Mouse (Mus musculus) heart, embryonic 10.5 days (tissue): Measurements from ENCODE around the gene Gls. TPM values are rescaled to one million over a fixed set of nuclear protein-coding genes. Genes with fewer than 3 reads are reported as not detected.
A peak's percentile ranks its signal among the peaks of the same experiment; 100 is the strongest.

Experiments used
- DNase-seq: peaks from one replicate; pipeline ENCODE4 v3.0.0-alpha.2; 2017; ENCODE audit warnings: low spot score
- H3K27ac ChIP-seq: fragments of 300-500 bp; sonication (generic); 2 replicates; pipeline ENCODE4 v1.5.1; 2016; ENCODE audit warnings: mild to moderate bottlenecking
- H3K27me3 ChIP-seq: fragments of 300-500 bp; sonication (generic); 2 replicates; pipeline ENCODE4 v1.6.1; 2016; ENCODE audit warnings: mild to moderate bottlenecking; ENCODE audit not compliant: poor library complexity, insufficient read depth, severe bottlenecking
- H3K36me3 ChIP-seq: fragments of 300-500 bp; sonication (generic); 2 replicates; pipeline ENCODE4 v1.6.1; 2016; ENCODE audit warnings: mild to moderate bottlenecking, moderate library complexity
- H3K4me1 ChIP-seq: fragments of 300-500 bp; sonication (generic); 2 replicates; pipeline ENCODE4 v1.6.1; 2016; ENCODE audit warnings: mild to moderate bottlenecking
- H3K4me3 ChIP-seq: fragments of 300-500 bp; sonication (generic); 2 replicates; pipeline ENCODE4 v1.5.1; 2016; ENCODE audit warnings: mild to moderate bottlenecking, moderate library complexity
- H3K9me3 ChIP-seq: fragments of 300-500 bp; sonication (generic); 2 replicates; pipeline ENCODE4 v1.6.1; 2016; ENCODE audit warnings: mild to moderate bottlenecking, moderate library complexity
- WGBS: fragments of 180-500 bp; shearing (Covaris S2); methylation state at CpG from one replicate; pipeline ENCODE4 v1.1.7; 2016; 5-methylcytosine and 5-hydroxymethylcytosine counted together
- polyA plus RNA-seq: library from polyadenylated mRNA; unstranded; fragments of >200 nt; fragmentation: Nextera tagmentation; extraction: Ambion mirVana; gene quantifications from 2 replicates; pipeline ENCODE4 v1.2.1, GENCODE M21; 2016

Gls gene
- 25.1 and 26.1 TPM in 2 replicates for polyA plus RNA-seq

GRCm38 (mm10) chr1:52233143-52233713, at the start of gene Gls:
TSS of gene Gls (minus strand) at chr1:52233232.
- Histone ChIP-seq H3K9me3 (no peaks in the 10 kb centered on the region), H3K27ac (peak within 1 kb of the TSS; percentile 99), H3K27me3 (no peaks in the 10 kb centered on the region), H3K4me3 (peak within 1 kb of the TSS; percentile 97), H3K4me1 (peaks cover 15% of the 10 kb centered on the region), H3K36me3 (no peaks in the 10 kb centered on the region)
- peak; percentile 99 for DNase-seq
- under 1% methylated on average over 46 of the region's 46 CpGs for WGBS

- WGBS, result 62% methylated on average over 7 of the region's 7 CpGs
- no peaks in the 10 kb centered on the region for H3K27me3 ChIP-seq
- H3K4me3 ChIP-seq, result no peak overlapping the region
- no peak overlapping the region for H3K27ac ChIP-seq
- H3K36me3 ChIP-seq, result no peaks in the 10 kb centered on the region
- no peaks in the 10 kb centered on the region for H3K4me1 ChIP-seq
- H3K9me3 ChIP-seq, result no peaks in the 10 kb centered on the region
- DNase-seq, result no peak
Measured at GRCm38 (mm10) chr1:52279831-52280595, 47.0 kb upstream of the Gls start.

- 69% methylated on average over 3 of the region's 3 CpGs for WGBS
- H3K27ac ChIP-seq, result no peak overlapping the region
- no peaks in the 10 kb centered on the region for H3K4me1 ChIP-seq
- H3K9me3 ChIP-seq, result no peaks in the 10 kb centered on the region
- no peak for DNase-seq
- H3K27me3 ChIP-seq, result no peaks in the 10 kb centered on the region
- no peak overlapping the region for H3K4me3 ChIP-seq
- no peaks in the 10 kb centered on the region for H3K36me3 ChIP-seq
Measured at GRCm38 (mm10) chr1:52279331-52279730, 46.3 kb upstream of the Gls start.

- H3K36me3 ChIP-seq, result no peaks in the 10 kb centered on the region
- 54% methylated on average over 6 of the region's 6 CpGs for WGBS
- DNase-seq, result no peak
- H3K9me3 ChIP-seq, result no peaks in the 10 kb centered on the region
- H3K4me3 ChIP-seq, result no peak overlapping the region
- no peaks in the 10 kb centered on the region for H3K27me3 ChIP-seq
- no peaks in the 10 kb centered on the region for H3K4me1 ChIP-seq
- no peak overlapping the region for H3K27ac ChIP-seq
Measured at GRCm38 (mm10) chr1:52278073-52278472, 45.0 kb upstream of the Gls start.

GRCm38 (mm10) chr1:52274210-52274609, 41.2 kb upstream of the Gls start:
- Histone ChIP-seq H3K4me1 (no peaks in the 10 kb centered on the region), H3K4me3 (no peak overlapping the region), H3K27me3 (no peaks in the 10 kb centered on the region), H3K9me3 (no peaks in the 10 kb centered on the region), H3K27ac (no peak overlapping the region), H3K36me3 (no peaks in the 10 kb centered on the region)
- DNase-seq, result no peak
- WGBS, result 74% methylated on average over 3 of the region's 3 CpGs

GRCm38 (mm10) chr1:52272018-52272678, 39.1 kb upstream of the Gls start:
- no peak overlapping the region for H3K27ac ChIP-seq
- H3K4me1 ChIP-seq, result no peaks in the 10 kb centered on the region
- no peak overlapping the region for H3K4me3 ChIP-seq
- no peaks in the 10 kb centered on the region for H3K27me3 ChIP-seq
- 74% methylated on average over 5 of the region's 5 CpGs for WGBS
- H3K36me3 ChIP-seq, result no peaks in the 10 kb centered on the region
- no peak for DNase-seq
- no peaks in the 10 kb centered on the region for H3K9me3 ChIP-seq

- no peak for DNase-seq
- 78% methylated on average over 9 of the region's 9 CpGs for WGBS
Measured at GRCm38 (mm10) chr1:52270354-52270753, 37.3 kb upstream of the Gls start.

GRCm38 (mm10) chr1:52269596-52269995, 36.6 kb upstream of the Gls start:
- no peak for DNase-seq
- no peak overlapping the region for H3K4me3 ChIP-seq
- H3K27ac ChIP-seq, result no peak overlapping the region
- no peaks in the 10 kb centered on the region for H3K9me3 ChIP-seq
- no peaks in the 10 kb centered on the region for H3K4me1 ChIP-seq
- H3K36me3 ChIP-seq, result no peaks in the 10 kb centered on the region
- 84% methylated on average over 4 of the region's 4 CpGs for WGBS
- H3K27me3 ChIP-seq, result no peaks in the 10 kb centered on the region

More at GRCm38 (mm10) chr1:52270354-52270753, 37.3 kb upstream of the Gls start:
- Histone ChIP-seq H3K4me3 (no peak overlapping the region), H3K27ac (no peak overlapping the region), H3K4me1 (no peaks in the 10 kb centered on the region), H3K36me3 (no peaks in the 10 kb centered on the region), H3K27me3 (no peaks in the 10 kb centered on the region), H3K9me3 (no peaks in the 10 kb centered on the region)

- WGBS, result 86% methylated on average over 6 of the region's 6 CpGs
- Histone ChIP-seq H3K27ac (no peak overlapping the region), H3K36me3 (no peaks in the 10 kb centered on the region)
Measured at GRCm38 (mm10) chr1:52268006-52268405, 35.0 kb upstream of the Gls start.

GRCm38 (mm10) chr1:52267606-52268005, 34.6 kb upstream of the Gls start:
- H3K4me1 ChIP-seq, result no peaks in the 10 kb centered on the region
- 53% methylated on average over 3 of the region's 3 CpGs for WGBS
- no peak overlapping the region for H3K27ac ChIP-seq
- H3K27me3 ChIP-seq, result no peaks in the 10 kb centered on the region
- DNase-seq, result no peak
- no peak overlapping the region for H3K4me3 ChIP-seq
- no peaks in the 10 kb centered on the region for H3K9me3 ChIP-seq
- H3K36me3 ChIP-seq, result no peaks in the 10 kb centered on the region

More at GRCm38 (mm10) chr1:52268006-52268405, 35.0 kb upstream of the Gls start:
- no peak for DNase-seq
- Histone ChIP-seq H3K9me3 (no peaks in the 10 kb centered on the region), H3K4me3 (no peak overlapping the region), H3K4me1 (no peaks in the 10 kb centered on the region), H3K27me3 (no peaks in the 10 kb centered on the region)

- Histone ChIP-seq H3K4me1 (no peaks in the 10 kb centered on the region), H3K27me3 (no peaks in the 10 kb centered on the region), H3K9me3 (no peaks in the 10 kb centered on the region), H3K36me3 (no peaks in the 10 kb centered on the region), H3K4me3 (no peak overlapping the region), H3K27ac (no peak overlapping the region)
- 77% methylated on average over 3 of the region's 3 CpGs for WGBS
- no peak for DNase-seq
Measured at GRCm38 (mm10) chr1:52265886-52266516, 33.0 kb upstream of the Gls start.

GRCm38 (mm10) chr1:52264290-52264689, 31.3 kb upstream of the Gls start:
- WGBS, result 68% methylated on average over 3 of the region's 3 CpGs
- no peaks in the 10 kb centered on the region for H3K27me3 ChIP-seq
- no peak overlapping the region for H3K4me3 ChIP-seq
- H3K27ac ChIP-seq, result no peak overlapping the region
- no peaks in the 10 kb centered on the region for H3K4me1 ChIP-seq
- no peaks in the 10 kb centered on the region for H3K36me3 ChIP-seq
- DNase-seq, result no peak
- no peaks in the 10 kb centered on the region for H3K9me3 ChIP-seq
